Mouse (Mus musculus) heart, adult 2 months (tissue): ENCODE data around the gene S1pr5. TPM values are rescaled to one million over a fixed set of nuclear protein-coding genes. Genes with fewer than 3 reads are reported as not detected.

Experiments used
- DNase-seq, 2 experiments: peaks; one replicate each; pipeline ENCODE4 v3.0.0; 2021
- H3K27ac ChIP-seq: fragments of 200-600 bp; 2 replicates; pipeline ENCODE4 v1.8.1; 2022
- H3K27me3 ChIP-seq: fragments of 200-500 bp; 2 replicates; pipeline ENCODE4 v1.6.1; 2012; ENCODE audit warnings: mild to moderate bottlenecking, low read length, inconsistent platforms, mixed read lengths; ENCODE audit not compliant: control insufficient read depth, insufficient read depth
- H3K36me3 ChIP-seq: fragments of 200-500 bp; 2 replicates; pipeline ENCODE4 v1.6.1; 2012; ENCODE audit warnings: low read length, inconsistent platforms; ENCODE audit not compliant: control insufficient read depth, insufficient read depth
- H3K4me1 ChIP-seq: fragments of 200-500 bp; 2 replicates; pipeline ENCODE4 v1.6.1; 2011; ENCODE audit warnings: low read length; ENCODE audit not compliant: control insufficient read depth, insufficient read depth
- H3K4me3 ChIP-seq: fragments of 200-600 bp; 2 replicates; pipeline ENCODE4 v1.8.1; 2022
- H3K79me2 ChIP-seq: fragments of 200-500 bp; replicated peaks from 2 replicates; pipeline ENCODE4 v1.6.1; 2012; ENCODE audit warnings: mild to moderate bottlenecking, inconsistent platforms, low read length, moderate library complexity, mixed read lengths; ENCODE audit not compliant: control insufficient read depth, insufficient read depth
- H3K9ac ChIP-seq: fragments of 200-500 bp; 2 replicates; pipeline ENCODE4 v1.6.1; 2012; ENCODE audit warnings: low read depth, mild to moderate bottlenecking, control low read depth, inconsistent platforms, low read length, mixed read lengths
- CTCF ChIP-seq: fragments of 200-600 bp; IDR thresholded peaks from 2 replicates; pipeline ENCODE4 v1.8.1; 2022; ENCODE audit warnings: antibody characterized with exemption, mild to moderate bottlenecking, moderate library complexity
- EP300 ChIP-seq: fragments of 200-500 bp; IDR thresholded peaks from 2 replicates; pipeline ENCODE4 v1.6.1; 2011; ENCODE audit warnings: low read depth, low read length, control low read depth; ENCODE audit not compliant: insufficient read depth
- POLR2A ChIP-seq: fragments of 200-500 bp; IDR thresholded peaks from 2 replicates; pipeline ENCODE4 v1.6.1; 2011; ENCODE audit warnings: mild to moderate bottlenecking, low read depth, low read length, control low read depth; ENCODE audit not compliant: insufficient read depth
- WGBS: fragments of 180-500 bp; shearing (Covaris S2); methylation state at CpG from one replicate; pipeline ENCODE4 v1.1.7; 2018; 5-methylcytosine and 5-hydroxymethylcytosine counted together
- intact Hi-C: fragments of 180-260 bp; cut with DNase I; formaldehyde crosslinking; loops from one replicate; pipeline ENCODE4 v1.15.1; 2025
- polyA plus RNA-seq: library from polyadenylated mRNA; depleted of rRNA; stranded (reverse); fragments of >200 nt; gene quantifications from 2 replicates; pipeline ENCODE4 v1.2.3, GENCODE M21; 2012
- total RNA-seq, 2 experiments: library from RNA; stranded (reverse); gene quantifications; 2 replicates each; pipeline ENCODE4 v1.2.3; 2021

The S1pr5 gene
- total and polyA plus RNA-seq, 3 experiments = 1.2 to 1.5 (median 1.3) TPM

GRCm38 (mm10) chr9:21251116-21251735 lies 3.0 kb upstream of the S1pr5 start:
- Histone ChIP-seq H3K79me2 (no peaks in the 10 kb centered on the region), H3K27ac (no peak overlapping the region), H3K4me3 (no peak overlapping the region), H3K27me3 (peaks cover 3% of the 10 kb centered on the region; the same call in 1 of the 2 replicates), H3K36me3 (no peaks in the 10 kb centered on the region), H3K4me1 (peaks cover 2% of the 10 kb centered on the region; the same call in 1 of the 2 replicates), H3K9ac (no peak overlapping the region)
- WGBS = 70% methylated on average over 13 of the region's 13 CpGs
- TF ChIP-seq EP300 (no peak), POLR2A (no peak), CTCF (no peak)
- intact Hi-C loops = no loop called here
- no peak for DNase-seq

- Histone ChIP-seq H3K4me3 (no peak overlapping the region), H3K27ac (no peak overlapping the region), H3K27me3 (peaks cover 3% of the 10 kb centered on the region; the same call in 1 of the 2 replicates), H3K4me1 (peaks cover 2% of the 10 kb centered on the region; the same call in 1 of the 2 replicates), H3K9ac (no peak overlapping the region), H3K36me3 (no peaks in the 10 kb centered on the region), H3K79me2 (no peaks in the 10 kb centered on the region)
- intact Hi-C loops = no loop called here
- TF ChIP-seq POLR2A (no peak), CTCF (no peak), EP300 (0 out of 2 replicates have a peak, but pooled peaks have one; percentile 20)
- DNase-seq = peak in 1 of 2 experiments; percentile 46
- 46% methylated on average over 2 of the region's 2 CpGs for WGBS
These were observed 2.3 kb upstream of the S1pr5 start for GRCm38 (mm10) chr9:21250509-21250908.

GRCm38 (mm10) chr9:21249629-21250508 lies 1.6 kb upstream of the S1pr5 start:
- no peaks in the 10 kb centered on the region for H3K36me3 ChIP-seq
- no peak overlapping the region for H3K9ac ChIP-seq
- H3K79me2 ChIP-seq = no peaks in the 10 kb centered on the region
- H3K4me1 ChIP-seq = peaks cover 3% of the 10 kb centered on the region; the same call in 1 of the 2 replicates
- peaks cover 3% of the 10 kb centered on the region; the same call in 1 of the 2 replicates for H3K27me3 ChIP-seq
- H3K27ac ChIP-seq = no peak overlapping the region
- no peak overlapping the region for H3K4me3 ChIP-seq
- DNase-seq = no peak
- 33% methylated on average over 17 of the region's 17 CpGs for WGBS
- TF ChIP-seq EP300 (no peak), CTCF (no peak), POLR2A (no peak)
- intact Hi-C loops = no loop called here

- no peak overlapping the region for H3K4me3 ChIP-seq
- DNase-seq = no peak
- no peak overlapping the region for H3K27ac ChIP-seq
- 92% methylated on average over 1 of the region's 1 CpGs for WGBS
- intact Hi-C loops = no loop called here
- H3K36me3 ChIP-seq = no peaks in the 10 kb centered on the region
- no peaks in the 10 kb centered on the region for H3K79me2 ChIP-seq
- 0 out of 2 replicates have a peak, but pooled peaks cover 1% of the 10 kb centered on the region for H3K4me1 ChIP-seq
- H3K9ac ChIP-seq = no peak overlapping the region
- H3K27me3 ChIP-seq = peaks cover 13% of the 10 kb centered on the region
- no peak for TF ChIP-seq CTCF
- TF ChIP-seq POLR2A = no peak
- TF ChIP-seq EP300 = no peak
These were observed 1.9 kb downstream of the S1pr5 start for GRCm38 (mm10) chr9:21246342-21246741.

DNA sequence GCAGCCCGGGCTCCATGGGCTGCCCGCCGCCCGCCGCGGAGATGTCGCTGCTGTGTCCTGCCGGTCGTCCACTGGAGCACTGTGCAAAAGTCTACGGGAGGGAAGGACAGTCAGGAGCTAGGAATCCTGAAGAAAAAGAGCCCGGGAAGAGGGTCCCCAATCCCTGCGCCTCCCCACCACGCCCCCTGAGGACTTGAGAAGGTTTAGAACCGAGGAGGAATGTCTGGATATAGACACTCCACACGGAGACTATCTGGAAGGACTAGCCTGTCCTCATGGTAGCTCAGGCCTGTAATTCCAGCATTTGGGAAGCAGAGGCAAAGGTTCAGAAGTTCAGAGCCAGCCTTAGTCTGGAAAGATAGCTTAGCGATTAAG lies 3.1 kb downstream of the S1pr5 start:
- WGBS = 3% methylated on average over 16 of the region's 16 CpGs
- 0 out of 2 replicates have a peak, but pooled peaks cover 1% of the 10 kb centered on the region for H3K4me1 ChIP-seq
- H3K79me2 ChIP-seq = no peaks in the 10 kb centered on the region
- DNase-seq = no peak
- no peak for TF ChIP-seq EP300
- TF ChIP-seq CTCF = no peak
- H3K9ac ChIP-seq = peak overlapping the region; percentile 62
- H3K27me3 ChIP-seq = peaks cover 13% of the 10 kb centered on the region
- H3K36me3 ChIP-seq = no peaks in the 10 kb centered on the region
- no peak overlapping the region for H3K27ac ChIP-seq
- H3K4me3 ChIP-seq = peak overlapping the region; percentile 46
- intact Hi-C loops = no loop called here
